Mouse (Mus musculus) embryonic fibroblast, embryonic 13.5 days (primary cell): ENCODE measurements around the gene Hist1h3h.
A peak's percentile ranks its signal among the peaks of the same experiment; 100 is the strongest.
"Not testable (repeated sequence)": the region's sequence is repeated elsewhere in the genome, so short reads cannot be mapped to it uniquely, and the experiment has no call there.

Experiments used
- CTCF ChIP-seq: IDR thresholded peaks from 2 replicates; pipeline ENCODE4 v1.5.1; 2011; ENCODE audit warnings: mild to moderate bottlenecking, control low read depth, low read length, moderate library complexity, borderline replicate concordance; ENCODE audit not compliant: insufficient read depth
- POLR2A ChIP-seq: IDR thresholded peaks from 2 replicates; pipeline ENCODE4 v1.6.1; 2011; ENCODE audit warnings: low read depth, mild to moderate bottlenecking, control low read depth, low read length, moderate library complexity

- TF ChIP-seq CTCF: not testable (repeated sequence)
- peak; percentile 94 for TF ChIP-seq POLR2A
These were observed 4.4 kb downstream of the Hist1h3h start, which contains the start of gene Hist1h2bm for GRCm38 (mm10) chr13:21721757-21722372.
